Mouse (Mus musculus) T-helper 2 cell (primary cell): ENCODE measurements around the gene Rnase12.

Experiments used
- in situ Hi-C: fragments of 300-600 bp; cut with MboI, MseI; formaldehyde crosslinking; loops from one replicate; pipeline ENCODE4 v1.15.1; 2025; ENCODE audit warnings: high pct_unique_total_duplicates

The Rnase12 gene

DNA sequence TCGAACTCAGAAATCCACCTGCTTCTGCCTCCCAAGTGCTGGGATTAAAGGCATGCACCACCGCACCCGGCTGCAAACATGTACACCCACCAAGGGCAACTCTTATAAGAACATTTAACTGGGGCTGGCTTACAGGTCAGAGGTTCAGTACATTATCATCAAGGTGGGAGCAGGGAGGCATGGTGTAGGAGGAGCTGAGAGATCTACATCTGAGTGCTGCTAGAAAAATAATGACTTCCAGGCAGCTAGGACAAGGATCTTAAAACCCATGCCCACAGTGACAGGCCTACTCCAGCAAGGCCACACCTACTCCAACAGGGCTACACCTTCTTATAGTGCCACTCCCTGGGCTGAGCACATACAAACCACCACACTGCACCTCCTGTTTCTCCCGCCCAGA, 28.4 kb upstream of the Rnase12 start:
- in situ Hi-C loops: no loop called here

DNA sequence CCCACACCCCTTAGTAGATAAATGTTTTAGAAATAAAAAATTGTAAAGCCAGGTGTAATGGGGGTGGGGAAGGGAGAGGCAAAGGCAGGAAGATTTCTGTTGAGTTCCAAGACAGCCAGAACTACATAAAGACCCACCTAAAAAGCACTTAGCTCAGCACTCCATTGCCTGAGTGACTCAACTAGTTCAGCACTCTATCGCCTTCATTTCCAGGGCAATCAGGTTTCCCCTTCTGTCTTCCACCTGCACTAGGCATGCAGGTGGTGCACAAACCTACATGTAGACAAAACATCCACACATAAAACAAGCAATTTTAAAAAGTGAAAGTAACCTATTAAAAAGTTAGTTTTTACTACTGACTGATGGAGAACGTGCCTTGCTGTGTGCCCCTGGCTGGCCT, 27.6 kb upstream of the Rnase12 start:
- in situ Hi-C loops: no loop called here

DNA sequence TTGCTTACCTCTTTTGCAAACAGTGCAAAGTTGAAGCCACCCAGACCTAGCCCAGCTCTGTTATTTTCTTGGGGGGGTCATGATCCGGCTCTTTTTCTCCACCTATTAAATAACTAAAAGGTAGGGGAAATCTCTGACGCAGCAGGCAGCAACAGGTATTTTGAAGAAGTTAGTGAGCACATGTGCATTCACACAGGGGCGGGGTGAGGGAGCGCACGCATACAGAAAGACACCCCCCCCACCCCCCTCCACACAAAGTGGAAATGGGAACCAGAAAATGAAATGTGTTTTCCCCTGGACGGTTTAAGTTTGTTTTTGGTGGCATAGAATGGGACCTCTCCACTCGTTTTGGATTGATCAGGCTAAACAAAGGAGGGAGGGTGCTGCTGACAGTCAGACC, 26.3 kb upstream of the Rnase12 start:
- in situ Hi-C loops: no loop called here

DNA sequence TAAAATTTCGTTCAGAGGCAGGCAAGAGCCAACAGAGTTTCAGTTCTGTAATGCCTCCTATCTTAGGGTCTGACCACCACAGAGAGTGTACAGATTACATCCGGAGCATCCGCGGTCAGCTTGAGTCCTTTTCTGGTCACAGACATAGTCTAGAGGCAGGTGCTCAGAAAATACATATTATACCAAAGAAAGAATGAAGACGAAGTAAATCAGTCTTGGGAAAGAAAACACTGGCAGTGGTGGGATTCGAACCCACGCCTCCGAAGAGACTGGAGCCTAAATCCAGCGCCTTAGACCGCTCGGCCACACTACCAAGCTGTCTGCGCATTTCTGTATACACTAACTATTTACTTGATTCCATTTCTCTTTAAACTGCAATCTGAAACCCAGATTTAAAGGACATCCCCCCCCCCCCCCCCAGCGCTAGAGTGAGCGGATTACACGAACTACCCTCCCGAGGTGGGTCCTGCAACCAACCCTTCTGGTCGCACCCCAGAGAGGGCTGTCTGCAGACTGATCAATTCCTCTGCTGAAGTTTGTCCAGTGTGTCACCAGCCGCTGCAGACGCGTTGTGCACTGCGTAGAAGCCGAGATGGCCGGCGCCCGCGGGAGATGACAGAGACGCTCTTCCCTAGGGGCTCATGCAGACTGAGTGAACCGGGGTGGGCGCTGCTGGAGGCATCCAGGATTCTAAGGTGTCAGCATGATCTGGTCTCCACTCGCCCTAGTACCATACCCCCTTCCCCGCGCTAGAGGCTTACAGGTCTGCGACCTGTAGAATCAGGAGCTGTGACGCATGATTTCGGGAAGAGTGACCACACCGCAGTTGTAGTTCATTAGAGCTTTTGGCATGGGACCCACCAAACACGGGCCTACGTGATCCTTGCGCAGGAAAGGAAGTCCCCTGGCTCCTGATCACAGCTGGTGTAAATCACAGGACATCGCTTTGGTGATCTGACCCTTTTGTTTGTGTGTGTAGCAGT, 25.4 kb upstream of the Rnase12 start:
- in situ Hi-C loops: no loop called here

DNA sequence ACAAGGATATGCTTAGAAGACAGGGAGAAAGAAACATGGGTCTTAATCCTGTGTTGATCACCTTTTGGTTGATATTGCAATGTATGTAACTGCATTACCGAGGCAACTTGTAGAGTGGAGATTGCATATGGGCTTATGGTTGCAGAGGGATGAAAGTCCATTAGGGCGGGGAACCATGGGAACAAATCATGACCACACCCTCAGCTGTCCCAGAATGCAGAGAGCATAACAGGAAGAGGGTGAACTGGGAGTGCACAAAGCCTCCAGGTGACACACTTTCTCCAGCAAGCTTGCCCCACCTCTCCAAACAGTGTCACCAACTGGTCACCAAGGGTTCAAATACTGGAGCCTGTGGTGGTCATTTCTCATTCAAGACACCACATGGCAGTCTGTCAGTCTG, 23.6 kb upstream of the Rnase12 start:
- in situ Hi-C loops: no loop called here

DNA sequence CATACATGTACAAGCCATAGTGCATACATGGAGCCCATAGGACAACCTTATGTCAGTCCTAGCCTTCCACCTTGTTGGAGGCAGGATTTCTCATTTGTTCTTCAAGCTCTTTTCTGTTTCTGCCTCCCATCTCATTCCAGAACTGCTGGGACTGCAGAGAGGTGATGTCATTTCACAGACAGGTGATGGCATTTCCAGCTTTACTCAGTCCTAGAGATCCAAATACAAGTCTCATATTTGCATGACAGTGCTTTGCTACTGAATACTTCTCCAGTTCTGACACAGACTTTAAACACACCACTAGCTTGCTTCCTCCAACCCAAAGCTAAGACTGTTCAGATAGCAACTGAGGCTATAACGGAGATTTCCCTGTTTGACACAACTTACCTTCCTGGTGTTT, 21.7 kb upstream of the Rnase12 start:
- in situ Hi-C loops: no loop called here

DNA sequence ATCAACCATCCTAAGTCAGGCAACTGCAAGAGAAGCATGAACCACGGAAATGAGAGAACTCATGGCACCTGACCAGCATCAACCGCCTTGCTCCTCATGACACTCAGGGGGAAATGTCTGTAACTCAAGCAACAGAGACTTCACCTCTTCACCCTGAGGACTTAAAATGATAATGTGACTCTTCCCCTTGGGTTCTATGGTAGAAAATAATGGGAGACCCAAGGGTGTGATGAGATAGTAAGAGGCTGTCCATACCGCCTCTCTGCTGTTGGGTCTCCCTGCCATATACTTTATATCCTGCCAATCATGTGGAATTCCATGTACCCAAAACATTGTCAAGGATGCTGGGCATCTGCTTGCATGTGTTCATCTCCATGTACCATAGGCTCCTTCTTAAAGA, 16.9 kb upstream of the Rnase12 start, which contains the start of gene Olfr750:
Olfr750 (minus strand) TSS at position 101 of the 400 bp plus-strand sequence.
- in situ Hi-C loops: no loop called here

DNA sequence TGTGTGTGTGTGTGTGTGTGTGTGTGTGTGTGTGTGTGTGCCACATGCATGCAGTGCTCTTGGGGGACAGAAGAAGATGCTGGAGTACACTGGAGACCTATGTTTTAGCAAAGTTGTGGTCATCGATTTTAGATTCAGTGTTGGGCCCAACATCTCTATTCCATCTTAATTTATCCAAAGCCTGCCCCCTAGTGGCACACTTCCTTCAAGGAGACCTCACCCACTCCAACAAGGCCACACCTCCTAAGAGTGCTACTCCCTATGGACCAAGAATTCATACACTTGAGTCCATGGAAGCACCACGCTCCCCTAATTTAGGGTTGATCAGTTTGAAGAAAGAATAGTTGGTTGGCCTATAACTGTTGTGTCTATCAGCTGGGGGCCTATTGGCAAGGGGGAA, 12.2 kb upstream of the Rnase12 start:
- in situ Hi-C loops: loop anchor here (10.0 kb wide), 2 partner anchors 145 to 265 kb away; partner anchors contain the start of genes Apex1, Ccnb1ip1, Osgep and Parp2

DNA sequence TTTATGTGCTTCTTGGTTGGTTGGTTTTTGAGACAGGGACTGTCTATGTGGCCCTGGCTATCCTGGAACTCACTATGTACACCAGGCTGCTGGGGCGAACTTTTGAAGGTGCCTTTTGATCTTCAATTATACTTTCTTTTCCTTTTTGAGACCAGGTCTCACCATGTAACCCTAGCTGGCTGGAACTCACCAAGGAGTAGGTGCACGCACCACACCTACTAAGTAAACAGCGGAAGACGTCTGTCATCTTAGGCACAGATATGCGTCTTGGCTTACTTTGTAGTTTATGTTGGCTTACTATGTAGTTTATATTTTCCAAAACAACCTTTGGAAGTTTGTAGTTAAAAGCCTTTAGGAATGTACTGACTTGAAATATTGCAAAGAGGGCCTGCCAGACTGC, 11.5 kb upstream of the Rnase12 start:
- in situ Hi-C loops: loop anchor here (10.0 kb wide), 2 partner anchors 144 to 264 kb away; partner anchors contain the start of genes Apex1, Ccnb1ip1, Osgep and Parp2

DNA sequence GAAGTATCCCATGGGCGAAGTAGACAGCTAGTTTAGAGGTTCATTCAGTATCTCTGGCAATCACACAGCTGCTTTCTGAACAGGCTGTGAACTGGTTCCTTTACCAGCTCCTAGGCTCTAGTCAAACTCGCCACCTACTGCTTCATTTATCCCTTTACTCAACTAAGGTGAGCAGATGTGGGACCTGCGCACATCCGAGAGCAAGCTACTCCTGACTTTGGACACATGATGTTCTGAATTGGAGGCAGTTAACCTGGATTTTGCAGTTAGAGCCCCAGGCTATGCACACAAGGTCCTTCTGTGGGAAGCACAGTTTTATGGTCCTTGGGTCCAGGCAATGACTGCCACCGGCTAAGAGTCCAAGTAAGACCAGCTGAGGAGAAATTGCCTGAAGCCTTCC, 3.3 kb upstream of the Rnase12 start:
- in situ Hi-C loops: loop anchor here (10.0 kb wide), 2 partner anchors 136 to 256 kb away; partner anchors contain the start of genes Apex1, Ccnb1ip1, Osgep and Parp2

DNA sequence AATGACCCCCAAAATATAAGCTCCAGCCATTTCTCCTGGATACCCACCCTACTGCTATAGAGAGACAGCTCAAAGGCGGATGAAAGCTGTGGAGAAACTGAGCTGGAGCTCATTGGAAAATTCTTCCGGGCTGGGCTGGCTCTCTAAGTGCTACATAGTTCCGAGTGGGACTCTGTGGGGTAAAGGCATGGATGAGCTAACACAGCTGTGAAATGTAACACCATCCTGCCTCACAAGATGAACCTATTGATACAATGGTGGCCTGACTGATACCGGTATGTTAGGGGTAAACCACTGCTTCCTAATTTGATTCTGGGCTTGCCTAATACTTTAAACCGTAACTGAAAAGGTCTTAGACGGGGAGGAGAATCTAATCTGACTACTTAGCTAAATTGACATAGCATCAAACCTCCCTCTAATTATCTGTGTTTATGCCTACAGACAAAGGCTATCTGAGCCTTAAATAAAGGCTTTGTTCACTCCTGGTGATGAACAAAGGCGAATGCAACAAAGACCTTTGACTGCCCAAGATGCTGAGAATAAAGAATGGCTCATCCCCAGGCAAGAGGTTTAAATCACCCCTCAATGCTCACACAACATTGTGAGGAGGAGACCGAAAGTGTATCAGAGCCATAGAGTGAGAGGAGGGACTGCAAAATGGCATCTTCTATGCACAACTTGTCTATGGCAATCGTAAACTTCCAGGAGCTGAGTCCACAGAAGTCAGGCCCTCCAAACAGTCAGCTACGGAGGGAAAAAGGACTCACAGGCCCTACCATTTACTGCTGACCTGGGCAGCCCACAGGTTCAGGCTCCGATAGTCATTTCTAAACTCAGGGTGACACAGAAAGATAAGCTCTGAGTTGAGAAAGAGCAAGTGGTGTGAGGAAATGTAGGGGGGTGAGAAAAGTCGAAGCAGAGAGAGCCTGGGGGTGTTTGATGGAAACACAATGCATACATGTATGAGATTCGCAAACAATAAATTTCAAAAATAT, 2.9 kb downstream of the Rnase12 start:
- in situ Hi-C loops: no loop called here

DNA sequence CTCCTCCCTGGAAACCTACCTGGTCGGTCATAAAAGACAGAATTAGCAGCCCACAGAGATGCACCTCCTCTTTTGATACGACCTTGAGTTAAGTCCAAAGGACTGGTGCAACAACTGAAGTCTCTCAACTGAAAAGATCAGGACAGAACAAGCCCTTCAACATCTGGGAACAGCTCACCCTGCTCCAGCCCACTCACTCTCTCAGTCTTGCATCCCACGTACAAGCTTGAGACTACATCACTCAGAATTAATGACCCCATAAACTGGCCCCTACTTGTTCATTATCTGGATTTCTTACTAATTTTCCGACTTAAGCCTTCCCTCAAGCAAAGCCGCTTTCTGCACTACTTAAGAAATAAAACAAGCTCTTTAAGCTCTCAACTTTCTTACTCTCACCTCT, 4.3 kb downstream of the Rnase12 start:
- in situ Hi-C loops: no loop called here

DNA sequence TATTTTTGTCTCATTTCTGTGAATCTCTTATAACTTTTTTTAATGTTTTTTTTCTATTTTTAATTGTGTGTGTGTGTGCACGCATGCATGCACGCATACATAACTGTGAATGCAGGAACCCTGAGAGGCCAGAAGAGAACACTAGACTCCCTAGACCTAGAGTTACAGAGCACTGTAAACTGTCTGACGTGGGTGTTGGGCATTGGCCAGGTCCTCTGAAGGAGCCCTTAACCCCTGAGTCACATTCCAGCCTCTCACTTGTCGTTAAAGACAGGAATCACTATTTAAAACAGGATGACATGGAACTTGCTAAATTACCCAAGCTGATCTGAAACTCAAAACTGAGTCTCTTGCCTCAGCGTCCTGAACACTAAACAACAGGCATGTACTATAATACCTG, 5.5 kb downstream of the Rnase12 start:
- in situ Hi-C loops: no loop called here

DNA sequence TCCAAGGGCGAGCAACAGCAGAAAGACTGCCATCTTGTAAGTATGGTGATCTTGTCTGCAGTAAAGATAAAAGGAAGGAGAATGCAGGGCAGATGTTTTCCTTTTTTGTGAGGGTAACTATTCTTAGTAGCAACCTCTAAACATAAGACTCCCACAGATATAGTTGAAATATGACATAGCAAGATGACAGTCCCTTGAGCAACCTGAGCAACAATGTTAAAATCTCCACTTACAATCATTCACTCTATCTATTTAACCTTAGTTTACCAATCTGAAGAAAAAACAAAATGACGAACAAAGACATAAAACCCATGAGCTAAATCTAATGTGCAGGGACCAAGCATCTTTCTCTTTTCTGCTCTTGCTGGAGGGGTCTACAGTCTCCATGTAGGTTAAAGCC, 7.4 kb downstream of the Rnase12 start, which contains the start of gene Rnase11:
Rnase11 (minus strand) TSS at position 101 of the 400 bp plus-strand sequence.
- in situ Hi-C loops: no loop called here

DNA sequence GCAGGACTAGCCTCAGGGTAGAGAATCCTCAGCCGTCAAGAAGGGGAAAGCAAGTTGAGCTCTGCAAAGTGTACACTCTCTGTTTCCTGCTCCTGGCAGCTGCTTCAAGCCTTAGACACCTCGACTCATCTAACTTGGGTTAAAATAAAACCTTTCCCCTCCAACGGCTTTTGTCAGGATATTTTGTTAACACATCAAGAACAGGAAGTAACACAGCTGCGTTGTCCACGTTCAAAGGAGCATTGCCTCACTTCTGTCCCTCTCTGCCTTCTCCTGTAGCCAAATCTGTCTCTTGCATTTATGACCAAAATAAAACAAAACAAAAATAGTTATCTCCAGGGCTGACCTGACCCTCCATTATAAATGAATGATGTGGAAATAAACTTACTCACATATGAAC, 9.6 kb downstream of the Rnase12 start:
- in situ Hi-C loops: no loop called here

DNA sequence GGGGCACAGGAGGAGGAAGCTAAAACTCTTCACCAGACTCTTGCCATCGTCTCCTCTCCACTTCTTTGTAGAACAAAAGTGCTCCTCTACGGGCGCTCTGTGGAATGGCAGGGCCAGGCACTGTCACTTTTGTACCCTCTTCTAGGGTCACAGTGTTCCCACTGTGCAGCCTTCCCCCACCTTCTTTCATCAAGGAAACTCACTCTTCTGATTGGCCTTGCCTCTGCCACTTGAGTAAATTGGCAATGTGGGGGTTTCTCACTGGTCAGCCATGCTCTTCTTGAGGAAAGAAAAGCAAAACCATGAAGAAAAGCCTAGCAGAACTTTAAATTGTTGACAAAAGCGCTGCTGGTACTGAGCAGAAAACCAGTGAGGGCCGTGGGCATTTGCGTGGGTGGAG, 15.7 kb downstream of the Rnase12 start, which contains the start of gene Rnase9:
Rnase9 (minus strand) TSS at position 101 of the 400 bp plus-strand sequence.
- in situ Hi-C loops: no loop called here

DNA sequence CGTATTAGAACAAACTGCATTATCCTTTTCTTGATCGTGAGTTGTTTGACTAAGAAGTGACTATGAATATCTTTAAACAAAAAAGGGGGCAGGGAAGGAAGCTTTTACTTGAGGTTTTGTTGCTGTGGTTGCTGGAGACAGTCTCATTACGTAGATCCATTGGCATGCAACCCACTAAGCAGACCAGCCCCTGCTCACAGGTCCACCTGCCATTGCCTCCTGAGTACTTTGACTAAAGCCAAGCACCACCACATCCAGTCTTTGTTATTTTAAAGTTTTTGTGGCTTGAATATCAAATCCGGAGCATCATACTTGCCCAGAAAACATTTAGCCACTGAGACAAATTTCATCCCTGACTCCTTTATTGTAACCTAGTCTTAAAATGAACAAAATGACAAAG, 21.2 kb downstream of the Rnase12 start:
- in situ Hi-C loops: no loop called here

DNA sequence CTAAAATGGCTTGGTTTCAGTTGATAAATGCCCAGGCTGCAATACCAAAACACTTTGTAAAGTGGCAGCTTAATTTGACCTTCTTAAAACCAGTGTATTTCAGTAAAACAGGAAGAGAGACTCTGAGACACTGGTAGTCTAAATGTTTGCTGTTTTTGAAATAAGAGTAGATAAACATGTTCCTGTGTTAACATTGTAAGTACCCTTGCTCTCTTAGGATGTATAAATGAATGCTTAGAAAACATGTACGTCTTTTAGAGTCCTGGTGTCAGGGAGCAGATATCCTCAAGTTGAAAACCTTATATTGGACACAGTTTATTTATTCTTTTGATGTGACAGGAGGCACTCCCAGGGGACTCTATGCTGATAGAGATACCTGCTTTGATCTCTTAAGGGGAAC, 22.3 kb downstream of the Rnase12 start:
- in situ Hi-C loops: no loop called here

DNA sequence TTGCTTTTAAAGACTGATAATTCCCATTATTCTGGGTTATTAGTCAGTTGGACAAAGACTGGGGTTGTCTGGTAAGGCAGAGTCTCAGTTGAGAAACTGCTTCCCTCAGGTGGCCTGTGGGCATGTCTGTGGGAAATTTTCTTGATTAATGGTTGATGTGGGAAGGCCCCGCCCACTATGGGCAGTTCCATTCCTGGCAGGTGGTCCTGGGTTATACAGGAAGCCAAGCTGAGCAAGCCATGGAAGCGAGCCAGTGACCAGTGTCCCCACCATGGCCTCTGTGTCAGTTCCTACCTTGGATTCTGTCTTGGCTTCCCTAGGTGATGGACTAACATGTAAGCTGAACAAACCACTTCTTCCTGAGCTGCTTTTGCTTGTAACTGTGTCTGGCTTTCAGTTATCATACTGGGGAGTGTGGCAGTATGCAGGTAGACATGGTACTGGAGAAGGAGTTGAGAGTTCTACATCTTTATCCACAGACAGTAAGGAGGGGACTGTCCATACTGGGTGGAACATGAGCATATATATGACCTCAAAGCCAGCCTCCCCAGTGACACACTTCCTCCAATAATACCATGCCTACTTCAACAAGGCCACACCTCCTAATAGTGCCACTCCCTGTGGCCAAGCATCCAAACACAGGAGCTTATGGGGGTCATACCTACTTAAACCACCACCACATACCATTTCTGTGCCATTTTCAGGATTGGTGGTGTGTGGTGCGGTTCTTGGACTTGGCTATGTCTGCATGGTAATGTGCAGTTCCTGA, 29.9 kb downstream of the Rnase12 start:
- in situ Hi-C loops: no loop called here

DNA sequence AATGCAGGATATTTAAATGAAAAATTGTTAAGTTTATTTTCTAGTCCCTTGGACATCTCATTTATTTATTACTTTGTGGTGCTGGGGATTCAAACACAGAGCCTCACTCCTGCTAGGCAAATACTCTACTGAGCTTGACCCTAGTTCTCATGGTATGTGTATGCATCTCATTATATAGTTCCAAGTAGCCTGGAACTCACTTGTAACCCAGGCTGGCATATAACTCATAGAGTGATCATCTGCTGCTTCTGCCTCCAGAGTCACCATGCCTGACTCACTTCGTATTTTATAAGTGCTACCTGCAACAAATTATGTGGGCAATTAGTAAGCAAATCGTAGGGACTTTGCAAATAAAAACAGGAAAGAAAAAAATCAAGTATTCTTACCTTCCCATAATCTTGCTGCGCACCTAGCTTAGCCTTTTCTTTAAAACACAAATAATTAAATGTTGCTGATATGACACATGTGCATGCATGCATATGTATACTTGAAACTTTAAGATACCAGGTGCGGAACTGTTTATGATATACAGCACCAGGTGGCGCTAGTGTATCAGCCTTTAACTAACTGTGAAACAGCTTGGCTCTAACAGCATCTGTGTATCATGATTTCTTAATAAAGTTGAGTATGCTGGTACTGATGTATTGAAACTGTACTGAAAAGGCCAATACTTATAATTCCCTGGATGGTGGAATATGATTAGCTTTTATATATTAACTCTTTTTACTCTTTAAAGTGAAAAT, 30.9 kb downstream of the Rnase12 start:
- in situ Hi-C loops: no loop called here
